Mouse (Mus musculus): ENCODE data around the gene Vmn2r71. TPM values are rescaled to one million over a fixed set of nuclear protein-coding genes. Genes with fewer than 3 reads are reported as not detected.

Vmn2r71 gene
- polyA plus RNA-seq (2021) = not detected

DNA sequence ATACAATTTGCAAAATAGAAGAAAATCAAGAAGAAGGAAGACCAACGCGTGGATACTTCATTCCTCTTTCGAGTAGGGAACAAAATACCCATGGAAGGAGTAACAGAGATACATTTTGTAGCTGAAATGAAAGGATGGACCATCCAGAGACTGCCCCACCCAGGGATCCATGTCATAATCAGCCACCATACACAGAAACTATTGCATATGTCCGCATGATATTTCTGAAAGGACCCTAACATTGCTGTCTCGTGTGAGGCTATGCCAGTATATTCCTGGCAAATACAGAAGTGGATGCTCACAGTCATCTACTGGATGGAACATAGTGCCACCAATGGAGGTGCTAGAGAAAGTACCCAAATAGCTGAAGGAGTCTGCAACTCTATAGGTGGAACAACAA is at the start of gene Vmn2r71:
Vmn2r71 (plus strand) TSS at position 301 of the 400 bp plus-strand sequence.
- POLR2A ChIA-PET = no interaction called here

GRCm38 (mm10) chr7:85542108-85542507 is 20.8 kb upstream of the Vmn2r71 start:
- DNase-seq (ENCODE audit: low read depth, low spot score) (no peak), ATAC-seq (no peak)
- H3K27me3 ChIP-seq = no peaks in the 10 kb centered on the region
- in situ Hi-C loops (cut with MboI; ENCODE audit: low pct_unique_long_range_greater_than_20kb) = no loop called here
- ChIA-PET CTCF (no interaction called here), POLR2A (no interaction called here)
- no peak for TF ChIP-seq CTCF (IDR thresholded peaks at IDR 0.05)

More for the DNA sequence above, at the start of gene Vmn2r71:
- no peak for DNase-seq (ENCODE audit: low read depth, low spot score)
- no peak for ATAC-seq
- CTCF ChIA-PET = no interaction called here
- in situ Hi-C loops (cut with MboI; ENCODE audit: low pct_unique_long_range_greater_than_20kb) = no loop called here
- H3K27me3 ChIP-seq = no peaks in the 10 kb centered on the region
- TF ChIP-seq CTCF (IDR thresholded peaks at IDR 0.05) = no peak

GRCm38 (mm10) chr7:85543118-85543517 is 19.8 kb upstream of the Vmn2r71 start:
- POLR2A ChIA-PET = no interaction called here
- no peaks in the 10 kb centered on the region for H3K27me3 ChIP-seq
- CTCF ChIA-PET = no interaction called here
- ATAC-seq (no peak), DNase-seq (ENCODE audit: low read depth, low spot score) (no peak)
- TF ChIP-seq CTCF (IDR thresholded peaks at IDR 0.05) = no peak
- in situ Hi-C loops (cut with MboI; ENCODE audit: low pct_unique_long_range_greater_than_20kb) = no loop called here

DNA sequence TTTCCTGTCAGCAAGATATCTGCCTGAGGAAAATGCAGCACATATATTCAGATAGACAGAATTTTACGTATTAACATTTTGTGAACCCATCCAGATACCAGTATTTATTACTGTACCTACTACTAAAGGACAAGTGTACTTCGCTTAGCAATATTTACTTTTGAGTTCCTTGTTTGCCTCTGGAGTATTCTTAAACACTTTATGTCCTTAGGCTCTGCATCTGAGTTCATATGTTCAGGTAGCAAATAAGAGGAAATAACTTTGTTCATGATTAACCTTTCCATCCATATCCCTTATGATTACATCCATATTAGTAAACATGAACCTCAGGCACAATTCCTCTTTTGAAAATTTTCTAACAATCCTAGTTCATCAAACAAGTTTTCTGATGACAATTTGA is 6.2 kb downstream of the Vmn2r71 start, which contains the start of gene Vmn2r70:
Vmn2r70 (minus strand) TSS at position 101 of the 400 bp plus-strand sequence.
- DNase-seq (ENCODE audit: low read depth, low spot score) (no peak), ATAC-seq (no peak)
- in situ Hi-C loops (cut with MboI; ENCODE audit: low pct_unique_long_range_greater_than_20kb) = no loop called here
- H3K27me3 ChIP-seq = no peaks in the 10 kb centered on the region
- ChIA-PET CTCF (no interaction called here), POLR2A (no interaction called here)
- TF ChIP-seq CTCF (IDR thresholded peaks at IDR 0.05) = no peak

Other genes with a start within 250 kb of the Vmn2r71 start
- not detected for gene Vmn2r69, start 147.2 kb upstream of the Vmn2r71 start, polyA plus RNA-seq (2021)
- gene Vmn2r70, start 6.1 kb downstream of the Vmn2r71 start, polyA plus RNA-seq (2021) = not detected
- not detected for gene Vmn2r72, start 192.0 kb downstream of the Vmn2r71 start, polyA plus RNA-seq (2021)